Mouse (Mus musculus) MEL (cell line): ENCODE measurements at regions not wholly inside any gene's neighbourhood (a gene's known extent, or its start where the extent isn't known, plus 50 kb on each side); places are given as distances from the start of the nearest gene placed in this dataset.

Experiments
- DNase-seq: peaks from one replicate; pipeline ENCODE4 v3.0.0; 2011; ENCODE audit warnings: low read depth, low spot score
- H3K27ac ChIP-seq: 2 replicates; pipeline ENCODE4 v1.5.1; 2012; ENCODE audit warnings: low read depth, mild to moderate bottlenecking, control low read depth, low read length, moderate library complexity; ENCODE audit not compliant: control insufficient read depth
- H3K27me3 ChIP-seq, 2 experiments: fragments of 150-350 bp in 1 of 2; sonication (generic) in 1 of 2; 2 replicates each; pipeline ENCODE4 v1.6.1; 2012; ENCODE audit warnings: low read length in 2 of 2, mild to moderate bottlenecking in 2 of 2, improper control_type of control experiment in 1 of 2, moderate library complexity in 1 of 2; ENCODE audit not compliant: insufficient read depth in 2 of 2, control insufficient read depth in 1 of 2
- H3K36me3 ChIP-seq, 2 experiments: 2 replicates each; pipeline ENCODE4 v1.6.1; 2012 to 2014; ENCODE audit warnings: low read length in 2 of 2, improper control_type of control experiment in 1 of 2, inconsistent platforms in 1 of 2, mild to moderate bottlenecking in 1 of 2; ENCODE audit not compliant: insufficient read depth in 2 of 2, control insufficient read depth in 1 of 2
- H3K4me1 ChIP-seq, 2 experiments: fragments of 150-350 bp in 1 of 2; sonication (generic) in 1 of 2; 2 replicates each; pipeline ENCODE4 v1.6.1; 2012; ENCODE audit warnings: low read length in 2 of 2, improper control_type of control experiment in 1 of 2, mild to moderate bottlenecking in 1 of 2; ENCODE audit not compliant: insufficient read depth in 2 of 2, control insufficient read depth in 1 of 2
- H3K4me3 ChIP-seq, 2 experiments: fragments of 150-350 bp in 1 of 2; sonication (generic) in 1 of 2; 2 replicates each; pipeline ENCODE4 v1.5.1; 2012; ENCODE audit warnings: low read depth in 2 of 2, low read length in 2 of 2, mild to moderate bottlenecking in 2 of 2, moderate library complexity in 2 of 2, control low read depth in 1 of 2, improper control_type of control experiment in 1 of 2; ENCODE audit not compliant: control insufficient read depth in 1 of 2, insufficient read depth in 1 of 2
- H3K79me2 ChIP-seq: 2 replicates; pipeline ENCODE4 v1.6.1; 2012; ENCODE audit warnings: mild to moderate bottlenecking, low read length, moderate library complexity; ENCODE audit not compliant: control insufficient read depth, poor library complexity, insufficient read depth
- H3K9ac ChIP-seq: 2 replicates; pipeline ENCODE4 v1.6.1; 2012; ENCODE audit warnings: low read depth, mild to moderate bottlenecking, control low read depth, low read length, moderate library complexity; ENCODE audit not compliant: control insufficient read depth, poor library complexity, severe bottlenecking
- H3K9me3 ChIP-seq: fragments of 150-350 bp; sonication (generic); replicated peaks from 2 replicates; pipeline ENCODE4 v1.6.1; 2012; ENCODE audit warnings: mild to moderate bottlenecking, low read length, improper control_type of control experiment, moderate library complexity; ENCODE audit not compliant: insufficient read depth
- ELF1 ChIP-seq: IDR thresholded peaks from 2 replicates; pipeline ENCODE4 v1.6.1; 2014; ENCODE audit warnings: low read depth, mild to moderate bottlenecking, inconsistent platforms, low read length, improper control_type of control experiment, moderate library complexity
- EP300 ChIP-seq, 2 experiments: IDR thresholded peaks; 2 replicates each; pipeline ENCODE4 v1.6.1; 2011; ENCODE audit warnings: improper control_type of control experiment in 2 of 2, low read length in 2 of 2, low read depth in 1 of 2, mild to moderate bottlenecking in 1 of 2
- GABPA ChIP-seq: IDR thresholded peaks from 2 replicates; pipeline ENCODE4 v1.6.1; 2012; ENCODE audit warnings: low read depth, mild to moderate bottlenecking, inconsistent platforms, low read length, improper control_type of control experiment, moderate library complexity
- GATA1 ChIP-seq: IDR thresholded peaks from 2 replicates; pipeline ENCODE4 v1.6.1; 2011; ENCODE audit warnings: low read depth, low read length, improper control_type of control experiment
- HCFC1 ChIP-seq: IDR thresholded peaks from 2 replicates; pipeline ENCODE4 v1.6.1; 2012; ENCODE audit warnings: low read depth, mild to moderate bottlenecking, inconsistent platforms, low read length, improper control_type of control experiment, moderate library complexity
- JUND ChIP-seq: IDR thresholded peaks from 2 replicates; pipeline ENCODE4 v1.6.1; 2011; ENCODE audit warnings: low read depth, mild to moderate bottlenecking, improper control_type of control experiment, low read length
- KAT2A ChIP-seq: conservative IDR thresholded peaks from 2 replicates; pipeline ENCODE4 v1.6.1; 2012; ENCODE audit warnings: low read depth, low read length, improper control_type of control experiment, inconsistent platforms
- MAFK ChIP-seq: IDR thresholded peaks from 2 replicates; pipeline ENCODE4 v1.6.1; 2011; ENCODE audit warnings: low read depth, mild to moderate bottlenecking, low read length, improper control_type of control experiment, borderline replicate concordance
- MXI1 ChIP-seq: IDR thresholded peaks from 2 replicates; pipeline ENCODE4 v1.6.1; 2011; ENCODE audit warnings: mild to moderate bottlenecking, low read depth, low read length, improper control_type of control experiment
- MYB ChIP-seq: IDR thresholded peaks from 2 replicates; pipeline ENCODE4 v1.6.1; 2011; ENCODE audit warnings: mild to moderate bottlenecking, low read depth, low read length, improper control_type of control experiment
- MYC ChIP-seq: IDR thresholded peaks from 2 replicates; pipeline ENCODE4 v1.6.1; 2011; ENCODE audit warnings: low read depth, mild to moderate bottlenecking, low read length, improper control_type of control experiment, moderate library complexity
- NELFE ChIP-seq: IDR thresholded peaks from 2 replicates; pipeline ENCODE4 v1.6.1; 2011; ENCODE audit warnings: low read depth, low read length, improper control_type of control experiment
- NRF1 ChIP-seq: IDR thresholded peaks from 2 replicates; pipeline ENCODE4 v1.6.1; 2014; ENCODE audit warnings: low read depth, mild to moderate bottlenecking, inconsistent platforms, low read length, improper control_type of control experiment, moderate library complexity; ENCODE audit not compliant: poor library complexity, insufficient read depth, severe bottlenecking
- POLR2AphosphoS2 ChIP-seq: IDR thresholded peaks from 2 replicates; pipeline ENCODE4 v1.6.1; 2011; ENCODE audit warnings: low read length, improper control_type of control experiment
- SIN3A ChIP-seq: IDR thresholded peaks from 2 replicates; pipeline ENCODE4 v1.6.1; 2012; ENCODE audit warnings: low read length, improper control_type of control experiment, inconsistent platforms
- SMC3 ChIP-seq: IDR thresholded peaks from 2 replicates; pipeline ENCODE4 v1.6.1; 2011; ENCODE audit warnings: low read depth, low read length, improper control_type of control experiment
- TAL1 ChIP-seq: IDR thresholded peaks from 2 replicates; pipeline ENCODE4 v1.6.1; 2012; ENCODE audit warnings: mild to moderate bottlenecking, inconsistent platforms, low read length, moderate library complexity, mixed read lengths
- UBTF ChIP-seq: IDR thresholded peaks from 2 replicates; pipeline ENCODE4 v1.6.1; 2012; ENCODE audit warnings: low read depth, mild to moderate bottlenecking, inconsistent platforms, low read length, improper control_type of control experiment, moderate library complexity, borderline replicate concordance; ENCODE audit not compliant: insufficient read depth
- USF1 ChIP-seq: IDR thresholded peaks from 2 replicates; pipeline ENCODE4 v1.6.1; 2014; ENCODE audit warnings: low read depth, mild to moderate bottlenecking, inconsistent platforms, low read length, improper control_type of control experiment, moderate library complexity
- ZC3H11A ChIP-seq: IDR thresholded peaks from 2 replicates; pipeline ENCODE4 v1.6.1; 2012; ENCODE audit warnings: low read depth, mild to moderate bottlenecking, inconsistent platforms, low read length, improper control_type of control experiment
- ZMIZ1 ChIP-seq: IDR thresholded peaks from 2 replicates; pipeline ENCODE4 v1.6.1; 2012; ENCODE audit warnings: low read depth, mild to moderate bottlenecking, inconsistent platforms, low read length, improper control_type of control experiment, moderate library complexity
- ZNF384 ChIP-seq: IDR thresholded peaks from 2 replicates; pipeline ENCODE4 v1.6.1; 2012; ENCODE audit warnings: low read depth, mild to moderate bottlenecking, inconsistent platforms, low read length, improper control_type of control experiment

DNA sequence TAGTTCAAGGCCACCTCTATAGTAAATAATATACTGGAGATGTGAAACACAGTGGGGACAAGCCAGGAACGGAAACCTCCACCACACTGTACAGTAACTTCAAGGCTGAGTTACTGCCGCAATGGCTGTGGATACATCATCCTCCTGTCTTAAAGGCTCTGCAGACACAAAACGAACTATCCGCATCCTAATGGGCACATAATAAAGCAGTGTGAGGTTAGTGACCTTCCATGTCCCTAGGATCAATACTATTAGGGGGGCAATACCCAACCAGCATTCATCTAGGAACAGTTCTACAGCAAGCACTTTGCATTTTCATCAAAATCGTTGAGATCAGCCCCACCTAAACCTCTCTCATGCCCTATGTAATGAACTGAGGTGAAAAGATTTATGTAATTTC lies 142.4 kb upstream of the Zfand5 start:
- H3K4me3 ChIP-seq, result no peak overlapping the region
- no peaks in the 10 kb centered on the region; a peak in 2 of 4 replicates for H3K27me3 ChIP-seq
- H3K27ac ChIP-seq, result no peak overlapping the region
- no peak for DNase-seq
- no peaks in the 10 kb centered on the region for H3K4me1 ChIP-seq
- no peaks in the 10 kb centered on the region for H3K9me3 ChIP-seq
- H3K79me2 ChIP-seq, result no peaks in the 10 kb centered on the region
- no peaks in the 10 kb centered on the region for H3K36me3 ChIP-seq
- TF ChIP-seq TAL1 (no peak), MXI1 (no peak), MYC (no peak), ZMIZ1 (no peak), NELFE (no peak), GATA1 (no peak), USF1 (no peak), MAFK (no peak), KAT2A (no peak), ZC3H11A (no peak), UBTF (no peak), EP300 (IDR thresholded peaks at IDR 0.05; ENCODE audit: low read depth in 1 of 2, low read length in 2 of 2) (no peak), JUND (no peak), ZNF384 (no peak), SIN3A (no peak), NRF1 (no peak), SMC3 (no peak), ELF1 (no peak), HCFC1 (no peak)
- no peak overlapping the region for H3K9ac ChIP-seq

DNA sequence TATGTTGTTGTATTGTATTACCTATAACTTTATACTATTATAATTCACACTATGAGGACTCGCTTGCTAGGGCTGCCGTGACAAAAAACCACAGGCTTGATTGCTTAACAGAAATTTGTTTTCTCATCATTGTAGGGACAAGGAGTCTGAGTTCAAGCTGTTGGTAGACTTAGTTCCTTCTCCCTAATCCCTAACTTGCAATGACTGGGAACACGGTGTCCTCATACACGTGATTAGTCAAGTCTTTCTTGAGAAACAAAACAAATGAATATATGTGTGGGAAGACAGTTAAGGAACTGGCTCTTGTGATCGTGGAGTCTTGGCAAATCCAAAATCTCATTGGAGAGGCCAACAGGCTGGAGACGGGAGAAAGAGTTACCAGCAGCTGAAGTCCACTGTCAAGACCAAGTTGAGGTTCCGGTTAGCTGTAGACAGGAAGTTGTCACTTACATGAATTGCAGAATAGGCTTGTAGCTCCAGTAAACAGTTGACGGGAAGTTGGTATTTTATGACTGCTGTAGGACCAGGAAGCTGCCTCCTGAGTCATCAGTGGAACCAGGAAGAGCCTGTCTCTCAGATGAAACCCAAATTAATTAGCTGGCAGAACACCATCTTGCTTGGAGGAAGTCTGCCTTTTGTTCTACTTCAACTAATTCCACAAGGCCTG lies 144.9 kb upstream of the Zfand5 start:
- H3K4me3 ChIP-seq, result no peak overlapping the region
- H3K4me1 ChIP-seq, result no peaks in the 10 kb centered on the region
- no peaks in the 10 kb centered on the region for H3K79me2 ChIP-seq
- TF ChIP-seq EP300 (IDR thresholded peaks at IDR 0.05; ENCODE audit: low read depth in 1 of 2, low read length in 2 of 2) (no peak), GATA1 (no peak), MYB (no peak), GABPA (no peak), POLR2AphosphoS2 (no peak), MYC (no peak)
- H3K9ac ChIP-seq, result no peak overlapping the region
- DNase-seq, result no peak
- H3K27me3 ChIP-seq, result no peaks in the 10 kb centered on the region; a peak in 2 of 4 replicates
- H3K9me3 ChIP-seq, result no peaks in the 10 kb centered on the region
- H3K36me3 ChIP-seq, result no peaks in the 10 kb centered on the region
- no peak overlapping the region for H3K27ac ChIP-seq
